Mouse (Mus musculus) kidney, postnatal 4 days (tissue): ENCODE data around the gene Iqcd.
A peak's percentile ranks its signal among the peaks of the same experiment; 100 is the strongest.

Experiments used
- DNase-seq, 2 experiments: peaks; one replicate each; pipeline ENCODE4 v3.0.0; 2021; ENCODE audit warnings: mixed read lengths in 2 of 2

Gene Iqcd

DNA sequence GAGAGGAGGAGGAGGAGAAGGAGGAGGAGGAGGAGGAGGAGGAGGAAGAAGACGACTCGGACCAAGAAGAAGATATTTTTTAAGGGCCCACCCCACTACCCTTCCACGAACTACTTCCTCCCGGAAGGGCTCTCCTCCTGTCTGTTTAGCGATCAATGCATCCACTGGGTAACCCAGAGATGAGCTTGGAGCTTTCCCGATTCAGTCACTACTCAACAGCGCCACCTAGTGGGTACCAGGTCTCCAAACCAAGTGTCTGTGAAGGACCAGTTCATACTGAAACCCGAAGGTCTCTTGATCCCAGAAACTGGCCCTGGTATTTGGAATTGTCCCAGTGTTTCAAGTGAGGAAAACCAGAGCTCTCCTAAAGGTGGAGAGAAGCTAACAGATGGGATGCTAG lies 16.9 kb downstream of the Iqcd start:
- DNase-seq, result peak; percentile 93 to 94

DNA sequence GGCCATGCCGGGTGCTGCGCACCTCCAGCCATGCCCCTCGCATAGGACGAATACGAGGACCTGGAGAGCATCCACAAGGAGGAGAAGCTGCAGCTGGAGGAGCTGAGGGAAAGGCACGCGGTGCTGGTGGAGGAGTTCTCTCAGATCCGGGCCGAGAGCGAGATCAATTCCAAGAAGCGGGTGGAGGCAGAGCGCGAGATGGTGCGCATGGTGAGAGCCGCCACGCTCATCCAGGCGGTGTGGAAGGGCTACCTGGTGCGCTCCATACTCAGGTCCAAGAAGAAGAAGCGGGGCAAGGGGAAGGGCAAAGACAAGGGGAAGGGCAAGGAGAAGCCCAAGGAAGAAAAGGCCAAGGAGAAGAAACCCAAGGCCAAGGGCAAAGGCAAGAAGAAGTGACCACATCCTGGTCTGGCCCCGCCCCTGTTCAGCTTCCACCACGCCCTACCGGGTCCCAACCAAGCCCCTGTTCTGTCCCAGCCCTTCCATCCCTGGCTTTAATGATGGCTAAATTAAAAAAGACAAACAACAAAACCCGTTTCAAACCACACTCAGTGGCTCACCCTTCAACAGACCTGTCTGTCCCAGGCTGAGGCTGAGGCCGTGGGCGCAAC lies 17.9 kb downstream of the Iqcd start:
- no peak for DNase-seq

DNA sequence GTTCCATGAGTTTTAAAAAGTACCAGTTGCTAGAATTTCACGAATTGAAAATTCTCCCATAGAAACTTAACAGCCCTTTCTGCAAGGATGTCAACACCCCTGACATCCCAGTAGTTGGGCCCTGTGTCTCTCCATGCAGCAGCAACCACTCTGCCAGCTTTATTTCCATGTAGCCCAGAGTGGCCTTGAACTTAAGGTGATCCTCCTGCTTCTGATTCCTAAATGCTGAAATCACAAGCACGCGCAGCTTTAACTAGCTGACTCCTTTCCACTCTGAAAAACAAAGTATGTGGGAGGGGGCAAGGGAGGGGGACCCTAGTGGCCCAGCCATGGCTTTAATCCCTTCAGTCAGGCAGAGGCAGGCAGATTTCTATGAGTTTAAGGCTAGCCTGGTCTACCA lies 18.5 kb downstream of the Iqcd start:
- no peak for DNase-seq

DNA sequence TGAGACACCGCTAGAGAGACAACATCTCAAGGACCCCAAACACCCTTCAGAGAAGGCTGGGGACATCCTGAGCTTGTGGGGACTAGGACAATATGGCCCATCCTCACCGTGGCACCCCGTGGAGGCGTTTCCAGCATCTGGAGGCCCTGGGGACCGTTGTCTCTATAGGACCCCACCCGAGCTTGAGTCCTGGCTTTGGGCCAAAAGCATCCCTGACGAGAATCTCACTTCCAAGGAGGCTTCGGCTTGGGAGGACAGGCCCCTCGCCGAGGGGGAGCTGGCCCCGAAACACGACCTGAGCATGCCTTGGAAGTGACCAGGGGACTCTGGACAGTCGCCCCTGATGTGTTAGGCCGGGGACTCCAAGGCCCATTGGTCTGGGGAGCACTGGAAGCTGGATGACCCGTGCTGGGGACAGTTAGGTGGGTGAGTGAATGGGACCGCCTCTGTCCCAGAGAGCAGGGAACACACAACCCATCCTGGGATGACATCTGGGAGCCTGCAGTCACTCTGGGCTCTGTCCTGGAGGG lies 20.5 kb downstream of the Iqcd start:
- DNase-seq, result no peak

DNA sequence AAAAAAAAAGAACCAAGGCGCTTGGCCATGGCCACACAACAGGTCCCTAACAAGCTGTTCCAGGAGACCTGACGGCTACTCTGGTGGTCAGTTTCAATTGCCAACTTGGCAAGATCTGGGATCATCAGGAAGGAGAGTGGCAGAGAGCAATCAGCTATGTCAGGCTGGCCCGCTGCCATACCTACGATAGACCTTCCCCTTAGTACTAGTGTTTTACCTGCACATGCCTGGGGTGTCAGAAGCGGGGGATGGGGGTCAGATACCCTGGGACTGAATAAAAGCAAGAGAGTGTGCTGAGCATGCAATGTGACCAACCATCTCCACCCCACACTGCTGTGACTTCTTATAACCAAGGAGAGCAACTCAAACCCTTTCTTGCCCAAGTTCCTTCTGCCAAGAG lies 22.1 kb downstream of the Iqcd start:
- peak in 1 of 2 experiments; percentile 42 for DNase-seq

DNA sequence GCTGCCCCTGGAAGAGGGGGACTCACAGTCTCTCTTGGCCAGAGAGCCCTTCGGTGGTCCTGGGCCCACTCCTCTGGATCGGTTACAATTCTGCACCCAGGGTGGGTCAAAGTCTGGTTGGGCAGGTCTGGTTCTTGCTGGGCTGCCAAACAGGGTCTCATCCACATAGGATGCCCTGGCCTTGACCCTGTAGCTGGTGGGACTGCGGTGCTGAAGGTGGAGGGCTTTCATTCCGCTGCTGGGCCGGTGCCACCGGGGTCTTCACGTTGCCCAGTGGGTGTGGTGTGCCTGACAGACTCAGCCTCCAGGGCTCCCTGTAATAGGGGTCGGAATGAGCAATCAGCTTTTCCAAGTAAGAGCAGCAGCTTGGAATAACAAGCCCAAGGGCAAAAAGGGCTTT lies 22.6 kb downstream of the Iqcd start:
- DNase-seq, result no peak

DNA sequence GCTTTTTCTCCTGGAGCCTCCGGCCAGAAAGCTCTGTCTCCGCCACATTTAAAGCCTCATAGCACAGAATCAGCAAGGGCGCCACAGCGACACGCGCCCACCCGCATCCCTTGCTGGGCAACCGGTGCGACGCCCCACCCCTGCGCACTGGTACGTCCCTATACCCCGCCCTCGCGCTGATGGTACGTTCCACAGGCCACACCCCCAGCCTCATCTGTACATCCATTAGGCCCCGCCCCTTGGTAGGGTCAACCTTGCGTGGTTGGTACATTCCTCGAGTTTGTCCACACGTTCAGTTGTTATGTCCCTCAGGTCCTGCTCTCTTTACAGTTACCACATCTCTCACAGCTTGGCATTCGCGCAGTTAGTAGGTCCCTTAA lies 23.6 kb downstream of the Iqcd start, which contains the start of the genes Rita1 and Ddx54:
Gene Rita1, minus strand, starts transcription at position 148 of the 380 bp plus-strand sequence.
Gene Ddx54, plus strand, starts transcription at position 298 of the 380 bp plus-strand sequence.
- DNase-seq, result peak; percentile 98 to 99

DNA sequence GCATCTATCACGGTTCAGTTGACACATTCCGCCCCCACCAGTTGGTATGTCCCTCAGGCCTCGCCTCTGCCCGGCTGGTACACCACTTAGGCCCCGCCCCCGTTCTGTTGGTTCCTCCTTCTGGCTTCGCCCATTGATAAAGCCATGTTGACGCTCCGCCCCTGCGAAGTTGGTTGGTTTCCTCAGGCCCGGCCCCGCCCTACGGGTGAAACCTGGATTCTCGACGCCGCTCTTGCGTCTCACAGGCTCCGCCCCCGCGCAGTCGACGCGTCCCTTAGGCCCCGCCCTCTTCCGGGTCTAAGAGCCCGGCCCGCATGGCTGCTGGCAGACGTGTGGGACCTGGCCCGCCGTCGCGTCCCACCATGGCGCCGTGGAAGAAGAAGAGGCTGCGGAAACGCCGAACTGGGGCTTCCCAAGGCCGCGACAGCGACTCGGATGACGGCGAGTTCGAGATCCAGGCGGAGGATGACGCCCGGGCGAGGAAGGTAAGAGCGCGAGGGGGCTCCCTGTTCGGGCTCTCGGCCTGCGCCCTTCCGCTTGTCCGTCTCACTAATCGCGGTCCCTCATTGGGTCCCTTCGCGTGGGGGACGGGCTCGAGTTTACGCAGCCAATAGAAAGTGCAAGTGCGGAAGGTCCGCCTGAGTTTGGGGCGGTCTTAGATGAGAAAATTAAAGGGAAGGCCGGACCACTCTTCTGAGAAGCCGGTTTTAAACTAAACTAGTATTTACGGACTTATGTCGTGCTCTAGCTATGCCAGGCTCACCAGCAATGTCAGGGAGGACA lies 24.2 kb downstream of the Iqcd start:
- DNase-seq, result peak; percentile 100

DNA sequence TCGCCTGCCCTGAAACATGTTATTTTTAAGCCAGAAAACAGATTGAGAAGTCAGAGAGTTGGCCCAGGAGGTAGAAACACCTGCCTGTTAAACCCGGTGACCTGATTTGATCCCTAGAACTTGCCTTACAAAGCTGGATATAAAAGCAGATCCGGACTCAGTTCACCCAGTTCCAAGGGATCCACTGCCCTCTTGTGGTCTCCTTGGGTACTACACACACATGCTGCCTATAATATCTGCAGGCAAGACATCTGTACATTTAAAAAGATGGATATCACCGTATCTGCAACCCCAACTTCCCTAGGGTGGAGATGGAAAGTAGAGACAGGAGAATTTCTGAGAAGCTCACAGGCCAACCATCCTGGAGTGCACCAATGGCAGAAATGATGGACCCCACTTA lies 27.1 kb downstream of the Iqcd start:
- DNase-seq, result peak; percentile 59 to 67

DNA sequence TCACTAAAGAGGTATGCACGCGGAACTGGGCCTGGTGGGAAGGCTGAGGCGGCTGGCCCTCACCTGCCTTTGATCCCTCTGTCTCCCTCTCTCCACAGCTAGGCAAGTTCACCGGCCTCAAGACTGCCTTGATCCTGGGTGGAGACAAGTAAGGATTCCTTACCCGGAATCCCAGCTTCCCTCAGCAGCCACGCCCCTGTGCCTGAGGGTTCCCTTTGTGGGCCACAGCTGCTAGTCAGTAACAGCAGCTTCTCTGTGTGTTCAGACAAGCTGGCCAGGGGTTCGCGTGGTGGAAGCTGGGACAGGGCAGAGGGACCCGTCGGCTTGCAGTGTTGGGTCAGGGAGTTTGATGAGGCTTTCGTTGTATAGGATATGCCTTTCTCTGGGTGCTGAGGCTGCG lies 30.0 kb downstream of the Iqcd start:
- DNase-seq, result no peak

DNA sequence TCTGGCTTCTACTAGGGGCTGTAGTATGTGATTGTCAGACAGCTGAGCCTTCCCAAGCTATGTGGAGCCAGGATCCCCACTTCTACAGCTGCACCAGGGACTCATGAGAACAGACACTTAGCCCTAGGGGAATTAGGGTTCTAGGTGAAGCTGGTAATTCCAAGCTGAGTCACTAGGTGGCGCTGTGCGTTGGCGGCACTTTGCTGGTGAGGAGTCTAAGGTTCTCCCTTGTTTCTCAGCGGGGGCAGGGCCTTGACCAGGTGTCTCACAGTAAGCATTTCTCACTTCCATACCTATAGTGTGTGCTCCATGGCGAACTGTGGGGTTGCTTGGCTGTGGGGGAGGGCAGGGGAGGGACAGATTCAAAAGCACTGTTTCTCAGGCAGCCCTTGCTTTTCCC lies 30.4 kb downstream of the Iqcd start:
- DNase-seq, result peak; percentile 78 to 80

DNA sequence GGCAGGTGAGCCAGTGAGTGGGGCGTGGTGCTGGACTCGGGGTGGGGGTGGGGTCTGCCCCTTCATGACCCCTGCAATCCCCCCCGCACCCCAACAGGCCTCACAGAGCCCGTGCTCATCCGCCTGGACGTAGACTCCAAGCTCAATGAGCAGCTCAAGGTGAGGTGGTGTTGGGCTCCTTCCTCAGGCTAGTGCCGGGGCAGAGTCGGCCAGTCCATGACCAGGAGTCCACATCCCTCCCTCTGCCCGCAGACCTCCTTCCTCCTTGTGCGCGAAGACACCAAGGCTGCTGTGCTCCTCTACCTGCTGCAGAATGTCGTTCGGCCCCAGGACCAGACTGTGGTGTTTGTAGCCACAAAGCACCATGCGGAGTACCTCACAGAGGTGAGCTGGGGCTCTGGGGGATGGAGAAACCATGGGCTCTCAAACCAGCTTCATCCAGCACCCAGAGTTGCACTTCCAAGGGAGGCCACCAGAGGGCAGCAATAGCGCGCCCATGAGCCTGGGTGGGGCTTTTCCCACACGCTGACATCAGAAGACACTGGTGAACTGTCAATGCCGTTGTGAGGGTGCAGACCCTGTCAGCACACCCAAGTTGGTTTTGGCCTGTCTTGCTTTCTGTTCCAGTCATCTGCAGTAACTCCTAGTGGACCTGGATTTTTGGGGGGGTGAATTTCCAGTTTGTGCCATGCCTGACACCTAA lies 31.7 kb downstream of the Iqcd start:
- peak; percentile 88 to 89 for DNase-seq

DNA sequence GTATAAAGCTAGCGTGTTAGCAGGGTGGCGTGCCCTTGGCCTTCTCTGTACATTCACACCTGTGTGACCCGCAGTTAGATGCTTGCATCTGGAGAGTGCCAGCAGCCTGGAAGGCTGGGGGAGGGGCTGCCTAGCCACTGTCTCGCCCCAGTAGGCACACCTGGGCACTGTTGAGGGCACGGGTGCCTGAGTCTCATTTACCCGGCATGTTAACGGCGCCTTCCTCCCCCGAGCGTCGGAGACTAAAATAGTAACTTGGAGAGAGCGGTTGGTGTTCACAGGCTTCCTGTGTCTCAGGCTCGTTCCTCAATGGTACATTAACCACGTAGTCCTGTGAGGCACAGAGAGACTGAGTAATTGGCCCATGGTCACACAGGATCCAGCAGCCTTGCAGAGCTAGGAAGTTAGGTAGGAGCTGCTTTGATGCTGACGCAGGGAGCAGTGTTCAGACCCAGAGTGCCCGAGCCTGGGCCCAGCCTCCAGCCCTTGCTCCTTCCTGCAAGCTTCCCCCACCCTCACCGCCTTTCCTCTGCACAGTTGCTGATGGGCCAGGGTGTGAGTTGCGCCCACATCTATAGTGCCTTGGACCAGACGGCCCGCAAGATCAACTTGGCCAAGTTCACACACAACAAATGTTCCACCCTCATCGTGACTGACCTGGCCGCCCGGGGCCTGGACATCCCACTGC lies 32.4 kb downstream of the Iqcd start:
- peak; percentile 63 to 78 for DNase-seq

DNA sequence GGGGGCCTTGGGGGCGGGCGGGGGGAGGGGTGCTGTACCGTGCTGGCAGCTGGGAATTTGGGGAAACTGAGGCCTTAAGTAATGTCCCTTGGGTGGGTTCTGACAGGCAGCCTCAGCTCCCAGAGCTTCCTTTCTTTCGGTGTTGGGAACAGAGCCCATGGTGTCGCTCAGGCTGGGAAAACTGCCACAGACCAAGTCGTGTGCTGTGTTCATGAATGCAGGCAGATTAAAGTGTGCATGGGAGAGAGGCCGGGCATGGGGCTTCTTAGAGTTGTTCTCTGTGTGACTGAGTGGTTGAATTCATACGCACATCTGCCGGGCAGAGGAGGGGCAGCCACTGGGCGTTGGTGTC lies 33.0 kb downstream of the Iqcd start:
- DNase-seq, result no peak

DNA sequence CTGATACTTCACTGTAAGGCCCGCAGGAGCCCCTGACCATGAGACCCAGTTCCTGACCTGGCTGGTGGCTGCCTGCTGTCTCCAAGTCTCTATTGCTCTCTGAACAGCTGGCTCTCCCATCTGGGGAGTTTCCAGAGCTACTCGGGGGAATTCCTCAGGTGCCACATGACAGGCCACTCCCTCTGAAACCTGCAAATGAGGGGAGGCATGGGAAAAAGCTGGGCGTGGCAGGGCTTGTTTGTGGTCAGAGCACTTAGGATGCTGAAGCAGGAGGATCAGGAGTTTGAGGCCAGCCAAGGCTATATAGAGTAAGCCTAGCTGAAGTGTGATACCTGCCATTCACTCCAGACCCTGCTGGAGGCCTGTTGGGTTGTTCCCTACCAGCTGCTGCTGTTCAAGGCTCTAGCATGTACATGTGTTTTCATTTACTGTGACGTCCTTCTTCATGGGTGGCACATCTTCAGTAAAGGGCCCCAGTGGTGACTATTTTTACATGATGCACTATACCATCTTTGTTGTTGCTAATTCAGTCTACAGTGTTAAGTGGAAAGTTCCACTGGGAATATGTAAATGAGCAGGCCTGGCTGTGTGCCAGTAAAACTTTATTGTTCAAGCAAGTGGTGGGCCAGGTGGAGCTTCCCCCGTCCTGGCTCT lies 33.5 kb downstream of the Iqcd start:
- DNase-seq, result peak in 1 of 2 experiments; percentile 22

DNA sequence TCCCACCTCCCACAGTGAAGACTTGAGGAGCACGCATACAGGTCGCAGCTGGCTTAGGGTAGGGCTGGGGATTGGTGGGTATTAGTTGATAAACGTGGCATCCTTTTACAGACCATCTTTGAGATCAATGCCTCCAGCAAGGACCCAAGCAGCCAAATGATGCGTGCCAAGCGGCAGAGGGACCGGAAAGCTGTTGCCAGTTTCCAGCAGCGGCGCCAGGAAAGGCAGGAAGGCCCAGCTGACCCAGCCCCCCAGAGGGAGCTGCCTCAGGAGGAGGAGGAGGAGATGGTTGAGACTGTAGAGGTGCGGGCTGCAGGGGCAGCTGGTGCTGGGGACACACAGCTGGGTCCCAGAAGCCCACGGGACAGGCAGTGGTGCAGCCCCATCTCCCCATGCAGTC lies 35.6 kb downstream of the Iqcd start:
- no peak for DNase-seq

DNA sequence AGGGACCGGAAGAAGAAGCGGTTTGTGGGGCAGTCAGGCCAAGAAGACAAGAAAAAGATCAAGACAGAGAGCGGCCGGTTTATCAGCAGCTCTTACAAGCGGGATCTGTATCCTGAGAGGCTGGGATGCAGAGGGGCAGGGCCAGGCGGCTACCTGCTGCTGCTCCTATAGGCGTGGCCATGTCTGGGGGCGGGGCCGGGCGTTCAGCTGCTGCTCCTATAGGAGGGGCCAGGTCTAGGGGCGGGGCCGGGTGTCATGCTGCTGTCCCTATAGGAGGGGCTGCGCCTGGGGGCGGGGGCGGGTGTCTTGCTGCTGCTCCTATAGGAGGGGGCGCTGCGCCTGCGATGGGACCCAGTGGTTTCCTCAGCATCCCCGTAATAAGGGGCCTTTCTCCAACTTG lies 37.6 kb downstream of the Iqcd start:
- peak; percentile 74 to 82 for DNase-seq

DNA sequence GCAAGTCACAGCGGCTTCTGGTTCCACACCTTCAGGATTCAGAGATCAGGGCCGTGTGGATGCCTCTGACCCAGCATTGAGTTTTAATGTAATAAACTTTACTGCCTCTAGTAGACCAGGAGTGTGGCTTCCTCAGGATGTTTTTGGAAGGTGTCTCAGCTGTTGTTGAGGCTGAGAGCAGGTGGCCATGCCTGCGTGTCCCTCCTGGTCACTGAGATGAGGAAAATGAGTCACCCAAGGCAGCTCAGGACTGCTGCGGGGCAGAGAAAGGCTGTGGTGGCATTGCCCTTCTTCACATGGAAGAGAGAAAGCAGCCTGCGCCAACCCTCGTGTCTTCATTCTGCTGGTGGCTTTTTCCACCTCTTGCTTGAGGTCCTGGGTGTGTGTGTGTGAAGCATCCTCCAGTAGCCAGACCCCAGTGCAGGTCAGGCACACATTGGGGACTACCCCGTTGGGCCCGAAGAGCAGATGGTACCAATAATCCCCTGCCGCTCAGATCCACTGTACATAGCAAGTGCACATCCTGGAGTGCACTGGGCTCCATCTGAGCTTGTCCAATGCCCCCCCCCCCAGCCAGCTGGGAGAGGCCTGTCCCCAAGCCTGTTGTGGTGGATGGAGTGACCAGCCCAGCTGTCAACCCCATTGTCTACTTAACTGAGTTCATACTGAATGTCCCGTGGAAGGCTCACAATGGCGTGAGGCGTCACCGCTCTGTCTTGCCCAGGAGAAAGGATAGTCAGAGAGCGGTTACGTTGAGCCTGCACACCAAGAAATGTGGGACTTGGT lies 38.9 kb downstream of the Iqcd start:
- DNase-seq, result no peak

DNA sequence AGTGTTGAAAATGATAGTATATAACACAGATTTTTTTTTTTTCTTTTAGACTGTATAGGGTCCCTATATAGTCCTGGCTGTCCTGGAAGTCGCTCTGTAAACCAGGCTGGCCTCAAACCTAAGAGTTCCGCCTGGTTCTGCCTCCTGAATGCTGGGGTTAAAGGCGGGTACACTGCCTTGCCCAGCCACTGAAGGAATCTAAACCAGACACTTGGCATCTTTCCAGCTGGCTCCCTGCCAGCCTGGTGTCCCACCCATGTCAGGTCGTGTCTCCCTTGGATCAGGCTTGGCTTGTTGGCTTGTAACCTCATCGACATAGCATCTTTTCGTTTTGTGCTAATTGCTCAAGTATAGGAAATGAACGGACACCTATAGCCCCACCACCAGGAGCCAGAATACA lies 39.8 kb downstream of the Iqcd start:
- peak in 1 of 2 experiments; percentile 60 for DNase-seq

DNA sequence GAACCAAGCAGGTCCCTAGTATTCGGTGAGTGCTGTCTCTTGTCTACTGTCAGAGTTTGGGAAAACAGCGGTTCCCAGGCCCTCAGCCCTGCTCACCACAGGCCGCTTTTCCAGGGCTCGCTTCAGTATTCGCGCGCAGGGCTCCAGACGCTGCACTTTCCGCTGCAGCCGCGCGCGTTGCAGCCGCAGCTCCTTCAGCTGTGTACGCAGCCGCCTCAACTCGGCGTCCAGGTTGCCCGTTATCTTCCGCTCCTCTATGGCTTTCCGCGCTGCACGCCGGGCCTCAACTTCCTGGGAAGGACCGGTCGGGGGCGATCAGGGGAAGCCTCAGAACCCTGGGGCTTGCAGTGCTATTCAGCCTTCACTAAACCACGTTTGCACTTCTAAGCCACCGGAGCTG lies 42.3 kb downstream of the Iqcd start:
- DNase-seq, result no peak

DNA sequence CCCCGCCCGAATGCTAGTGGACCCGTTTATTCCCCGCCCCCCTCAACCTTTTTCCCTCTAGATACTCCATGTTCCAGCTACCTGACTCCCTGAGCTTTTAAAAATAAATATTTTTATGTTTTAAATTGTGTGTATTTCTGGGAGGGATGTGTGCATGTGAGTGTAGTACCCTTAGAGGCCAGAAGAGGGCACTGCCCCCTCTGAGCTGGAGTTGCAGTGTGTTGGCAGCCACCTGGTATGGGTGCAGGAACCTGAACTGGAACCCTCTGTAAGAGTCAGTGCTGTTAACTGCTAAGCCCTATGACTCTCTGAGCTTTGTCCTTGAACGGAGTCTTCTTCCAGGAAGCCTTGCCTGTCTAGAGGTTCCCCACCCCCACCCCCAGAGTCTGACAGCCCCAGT lies 43.1 kb downstream of the Iqcd start:
- no peak for DNase-seq

DNA sequence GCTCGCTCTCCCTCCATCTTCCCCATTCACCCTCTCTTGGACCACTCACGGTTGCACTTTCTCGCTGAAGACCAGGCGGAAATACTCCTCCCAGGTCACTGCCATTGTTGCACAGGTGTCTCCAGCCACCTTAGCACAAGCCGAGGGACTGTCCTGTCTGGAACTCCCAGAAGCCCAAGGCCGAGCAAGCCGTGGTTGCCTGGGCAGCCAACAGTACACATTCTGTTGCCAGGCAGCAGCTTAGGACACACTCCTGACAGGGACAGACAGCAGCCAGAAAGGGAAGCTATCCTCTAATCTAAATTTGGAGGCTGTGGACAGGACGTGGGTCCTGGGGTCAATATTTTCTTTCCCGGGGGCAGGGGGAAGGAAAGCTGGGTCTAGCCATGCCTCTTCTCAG lies 45.3 kb downstream of the Iqcd start, which contains the start of gene Cfap73:
Gene Cfap73, minus strand, starts transcription at position 105 of the 400 bp plus-strand sequence.
- DNase-seq, result no peak
